Mouse (Mus musculus) kidney, adult 8-10 months (tissue): Measurements from ENCODE around the gene Slc25a18.

Source experiments
- DNase-seq, 2 experiments: peaks; one replicate each; pipeline ENCODE4 v3.0.0; 2022

The Slc25a18 gene

GRCm38 (mm10) chr6:120773149-120773628 is at the start of gene Slc25a18:
TSS of gene Slc25a18 (plus strand) at chr6:120773578.
- no peak for DNase-seq

GRCm38 (mm10) chr6:120725986-120726385 is 47.4 kb upstream of the Slc25a18 start:
- no peak for DNase-seq

GRCm38 (mm10) chr6:120736011-120736410 is 37.4 kb upstream of the Slc25a18 start:
- no peak for DNase-seq

- DNase-seq = peak in 1 of 2 experiments; percentile 42
These were observed 36.8 kb upstream of the Slc25a18 start for GRCm38 (mm10) chr6:120736566-120736965.

GRCm38 (mm10) chr6:120743130-120743529 is 30.2 kb upstream of the Slc25a18 start:
- no peak for DNase-seq

- DNase-seq = peak; percentile 35 to 44
These were observed 29.1 kb upstream of the Slc25a18 start for GRCm38 (mm10) chr6:120744266-120744665.

- peak; percentile 15 to 50 for DNase-seq
These were observed 27.0 kb upstream of the Slc25a18 start for GRCm38 (mm10) chr6:120746416-120746815.

GRCm38 (mm10) chr6:120761151-120761550 is 12.2 kb upstream of the Slc25a18 start:
- DNase-seq = no peak

GRCm38 (mm10) chr6:120769972-120770371 is 3.4 kb upstream of the Slc25a18 start:
- DNase-seq = no peak

GRCm38 (mm10) chr6:120771366-120771765 is 2.0 kb upstream of the Slc25a18 start:
- DNase-seq = no peak

- no peak for DNase-seq
These were observed 1.4 kb upstream of the Slc25a18 start for GRCm38 (mm10) chr6:120772025-120772424.

- no peak for DNase-seq
These were observed 385 bp downstream of the Slc25a18 start for GRCm38 (mm10) chr6:120773763-120774162.

GRCm38 (mm10) chr6:120776286-120776685 is 2.9 kb downstream of the Slc25a18 start:
- no peak for DNase-seq

GRCm38 (mm10) chr6:120777533-120777932 is 4.2 kb downstream of the Slc25a18 start:
- no peak for DNase-seq

- no peak for DNase-seq
These were observed 4.8 kb downstream of the Slc25a18 start for GRCm38 (mm10) chr6:120778226-120778625.

GRCm38 (mm10) chr6:120782948-120783347 is 9.6 kb downstream of the Slc25a18 start:
- no peak for DNase-seq

GRCm38 (mm10) chr6:120784351-120784750 is 11.0 kb downstream of the Slc25a18 start:
- no peak for DNase-seq

- DNase-seq = no peak
These were observed 14.8 kb downstream of the Slc25a18 start for GRCm38 (mm10) chr6:120788068-120788607.

GRCm38 (mm10) chr6:120788904-120789303 is 15.5 kb downstream of the Slc25a18 start:
- no peak for DNase-seq

- DNase-seq = no peak
These were observed 16.8 kb downstream of the Slc25a18 start for GRCm38 (mm10) chr6:120790153-120790552.

- no peak for DNase-seq
These were observed 17.3 kb downstream of the Slc25a18 start for GRCm38 (mm10) chr6:120790717-120791116.

GRCm38 (mm10) chr6:120792947-120793346 is 19.6 kb downstream of the Slc25a18 start:
- no peak for DNase-seq

- DNase-seq = no peak
These were observed 22.2 kb downstream of the Slc25a18 start for GRCm38 (mm10) chr6:120795422-120796086.

- DNase-seq = no peak
These were observed 22.7 kb downstream of the Slc25a18 start for GRCm38 (mm10) chr6:120796111-120796510.

GRCm38 (mm10) chr6:120798019-120798418 is 24.6 kb downstream of the Slc25a18 start:
- no peak for DNase-seq
